Mouse (Mus musculus): ENCODE measurements at regions not wholly inside any gene's neighbourhood (a gene's known extent, or its start where the extent isn't known, plus 50 kb on each side); places are given as distances from the start of the nearest gene placed in this dataset.

GRCm38 (mm10) chr16:68017672-68018071, 397.0 kb upstream of the Cadm2 start:
- DNase-seq, result no peak

DNA sequence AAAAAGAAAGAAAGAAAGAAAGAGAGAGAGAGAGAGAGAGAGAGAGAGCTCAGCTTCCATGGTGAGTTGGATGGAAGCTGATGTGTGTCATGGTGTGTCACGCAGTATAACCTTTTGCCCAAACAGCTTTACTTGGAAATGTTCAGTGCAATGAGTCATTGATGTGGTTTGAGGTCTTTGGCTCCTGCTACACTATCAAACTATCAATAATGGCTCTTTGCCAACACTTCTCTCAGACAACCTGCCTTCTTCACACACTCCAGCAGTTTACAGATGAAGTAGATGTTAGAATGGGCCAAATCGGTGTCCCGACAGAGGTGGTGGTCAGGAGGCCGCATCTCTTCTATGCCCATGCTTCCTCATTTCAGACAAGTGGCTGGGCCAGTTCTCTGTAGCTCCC, 369.0 kb upstream of the Cadm2 start:
- no peak for DNase-seq

- no peak for DNase-seq
Observed at GRCm38 (mm10) chr16:67976565-67976964, 355.9 kb upstream of the Cadm2 start.

- DNase-seq, result no peak
Observed at GRCm38 (mm10) chr16:67968311-67969145, 347.8 kb upstream of the Cadm2 start.

DNA sequence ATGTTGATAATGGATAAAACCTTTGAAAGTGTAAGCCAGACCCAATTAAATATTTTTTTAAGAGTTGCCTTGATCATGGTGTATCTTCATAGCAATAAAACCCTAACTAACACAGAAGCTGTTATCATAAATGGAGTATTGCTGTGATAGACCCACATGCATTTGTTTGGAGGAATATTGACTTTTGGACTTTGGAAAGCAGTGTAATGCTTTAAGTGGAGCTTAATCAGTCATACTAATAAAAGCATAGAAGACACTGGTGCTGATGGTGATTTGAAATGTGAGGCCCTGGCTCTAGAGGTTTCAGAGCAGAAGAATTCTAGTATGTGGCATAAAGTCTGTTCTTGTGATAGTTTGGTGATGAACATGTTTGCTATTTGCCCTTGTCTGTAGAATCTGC, 328.4 kb upstream of the Cadm2 start:
- no peak for DNase-seq

GRCm38 (mm10) chr16:67944406-67944805, 323.7 kb upstream of the Cadm2 start:
- DNase-seq, result no peak

GRCm38 (mm10) chr16:67919175-67919574, 298.5 kb upstream of the Cadm2 start:
- no peak for DNase-seq

GRCm38 (mm10) chr16:67871304-67872022, 250.8 kb upstream of the Cadm2 start:
- DNase-seq, result no peak

- DNase-seq, result peak; percentile 61 to 69
Observed at GRCm38 (mm10) chr16:67850201-67850600, 229.5 kb upstream of the Cadm2 start.

- DNase-seq, result peak; percentile 89 to 90
Observed at GRCm38 (mm10) chr16:67844481-67844880, 223.8 kb upstream of the Cadm2 start.

- DNase-seq, result no peak
Observed at GRCm38 (mm10) chr16:67797236-67797635, 176.5 kb upstream of the Cadm2 start.

- peak; percentile 11 to 44 for DNase-seq
Observed at GRCm38 (mm10) chr16:67776091-67776490, 155.4 kb upstream of the Cadm2 start.

- peak; percentile 4 to 23 for DNase-seq
Observed at GRCm38 (mm10) chr16:67769114-67769513, 148.4 kb upstream of the Cadm2 start.

DNA sequence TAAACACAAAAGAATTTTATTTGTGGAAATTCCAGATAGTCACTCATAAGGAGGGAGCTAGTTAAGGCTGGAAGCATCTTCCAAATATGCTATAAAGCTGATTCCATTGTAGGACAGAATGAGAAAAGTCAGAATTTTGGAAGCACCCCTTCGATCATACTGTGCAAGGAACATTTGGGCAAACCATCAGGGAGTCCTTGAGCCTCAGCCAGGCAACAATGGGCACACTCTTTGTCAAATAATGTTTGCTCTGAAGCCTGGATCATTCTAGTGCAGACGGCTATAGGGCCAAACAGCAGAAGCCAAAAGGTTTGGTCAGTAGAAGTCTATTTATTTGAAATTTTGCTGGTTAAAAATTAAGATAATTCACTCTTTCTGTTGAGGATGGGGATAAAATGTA, 114.7 kb upstream of the Cadm2 start:
- peak; percentile 73 to 81 for DNase-seq

- no peak for DNase-seq
Observed at GRCm38 (mm10) chr16:67698619-67699018, 77.9 kb upstream of the Cadm2 start.

Data from cerebellum, postnatal 36 days (tissue).